Mouse (Mus musculus) layer of hippocampus, adult 8-10 months (tissue): Measurements from ENCODE around the gene Edrf1. TPM values are rescaled to one million over a fixed set of nuclear protein-coding genes. Genes with fewer than 3 reads are reported as not detected.
"Not testable (repeated sequence)": the region's sequence is repeated elsewhere in the genome, so short reads cannot be mapped to it uniquely, and the experiment has no call there.

Source experiments
- DNase-seq, 2 experiments: peaks; one replicate each; pipeline ENCODE4 v3.0.0; 2022; ENCODE audit warnings: low spot score in 2 of 2
- total RNA-seq, 4 experiments: library from RNA; stranded (reverse); gene quantifications; 2 replicates each; pipeline ENCODE4 v1.2.4; 2022

Edrf1 gene
- total RNA-seq, 4 experiments from 2014 or later, result 24.3 to 38.6 (median 30.7) TPM

GRCm38 (mm10) chr7:133645716-133646115 is 8.4 kb downstream of the Edrf1 start:
- DNase-seq, result no peak

GRCm38 (mm10) chr7:133662467-133662866 is 25.1 kb downstream of the Edrf1 start:
- no peak for DNase-seq

DNA sequence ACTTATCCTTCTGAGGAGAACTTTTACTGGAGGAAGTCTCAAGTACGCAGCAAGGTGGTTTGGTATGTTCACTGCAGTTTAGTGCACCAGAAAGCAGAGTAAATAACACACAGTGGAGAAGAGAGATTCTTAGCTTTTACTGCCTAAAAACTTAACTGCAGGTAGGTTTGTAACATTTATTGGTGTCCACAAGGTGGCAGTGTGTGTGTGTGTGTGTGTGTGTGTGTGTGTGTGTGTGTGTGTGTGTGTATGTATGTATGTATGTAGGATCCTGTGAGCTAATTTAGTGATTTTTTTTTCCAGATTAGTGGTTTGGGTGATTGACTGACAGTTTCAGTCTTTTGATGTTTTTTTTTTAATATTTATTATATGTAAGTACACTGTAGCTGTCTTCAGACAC is 31.7 kb downstream of the Edrf1 start:
- DNase-seq, result no peak

GRCm38 (mm10) chr7:133669946-133670345 is 32.6 kb downstream of the Edrf1 start:
- no peak for DNase-seq

DNA sequence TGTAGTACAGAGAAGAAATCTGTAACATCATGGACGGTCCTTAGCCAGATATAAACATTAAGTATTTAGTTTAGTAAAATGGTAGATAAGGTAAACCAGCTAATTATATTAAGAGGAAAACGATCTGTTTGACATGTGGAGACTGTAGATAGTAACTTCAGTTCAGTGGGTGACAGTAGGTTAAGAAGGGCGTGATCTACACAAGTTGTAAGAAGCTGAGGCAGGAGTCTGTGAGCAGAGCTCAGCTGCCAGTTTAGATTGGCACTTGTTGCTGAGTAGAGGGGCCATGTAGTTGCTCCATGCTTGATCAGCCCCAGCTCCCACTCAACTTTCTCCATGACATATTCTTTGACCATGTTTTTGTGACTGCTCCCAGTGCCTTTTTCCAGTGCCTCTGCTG is 33.5 kb downstream of the Edrf1 start:
- DNase-seq, result no peak

- DNase-seq, result no peak
Measured at GRCm38 (mm10) chr7:133676002-133676401, 38.7 kb downstream of the Edrf1 start.

- no peak for DNase-seq
Measured at GRCm38 (mm10) chr7:133678716-133679115, 41.4 kb downstream of the Edrf1 start.

DNA sequence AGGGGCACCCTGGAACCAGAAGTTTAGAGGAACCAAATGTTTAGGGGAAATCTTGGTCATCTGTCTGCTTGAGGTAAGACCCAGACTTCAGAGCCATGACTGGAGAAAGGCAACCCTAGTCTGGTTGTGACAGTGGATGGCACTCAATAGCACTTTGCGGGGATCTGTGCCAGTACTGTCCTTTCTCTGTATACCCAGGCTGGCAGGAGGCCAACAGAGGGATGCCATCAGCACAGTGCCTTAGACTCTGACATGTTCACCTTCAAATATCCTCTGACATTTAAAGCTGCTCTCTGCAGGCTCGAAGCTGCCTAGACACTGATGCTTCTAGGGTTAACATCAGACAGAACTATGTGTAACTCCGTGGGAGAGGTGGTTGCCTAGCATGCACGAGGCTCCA is 42.1 kb downstream of the Edrf1 start:
- DNase-seq, result no peak

DNA sequence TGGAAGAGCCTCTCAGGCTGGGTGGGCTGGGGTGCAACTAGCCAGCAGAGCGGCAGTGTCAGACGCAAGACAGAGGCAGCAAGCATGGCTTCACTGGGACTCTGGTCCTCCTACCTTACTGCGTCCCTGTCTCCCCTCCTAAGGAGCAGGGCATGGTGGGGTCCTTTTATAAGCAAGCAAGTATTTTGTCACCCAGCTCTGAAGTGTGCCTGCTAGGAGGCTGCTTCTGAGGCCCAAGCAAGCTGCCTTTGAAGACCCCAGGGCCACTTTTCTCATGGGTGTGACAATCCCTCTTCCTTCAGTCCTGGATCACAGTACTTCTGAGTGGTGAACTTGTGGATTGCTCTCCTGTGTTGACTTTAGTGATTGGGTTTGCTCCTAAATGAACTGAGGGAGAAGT is 42.6 kb downstream of the Edrf1 start, which contains the start of gene Mmp21:
Mmp21 (minus strand) TSS at position 101 of the 400 bp plus-strand sequence.
- DNase-seq, result no peak

DNA sequence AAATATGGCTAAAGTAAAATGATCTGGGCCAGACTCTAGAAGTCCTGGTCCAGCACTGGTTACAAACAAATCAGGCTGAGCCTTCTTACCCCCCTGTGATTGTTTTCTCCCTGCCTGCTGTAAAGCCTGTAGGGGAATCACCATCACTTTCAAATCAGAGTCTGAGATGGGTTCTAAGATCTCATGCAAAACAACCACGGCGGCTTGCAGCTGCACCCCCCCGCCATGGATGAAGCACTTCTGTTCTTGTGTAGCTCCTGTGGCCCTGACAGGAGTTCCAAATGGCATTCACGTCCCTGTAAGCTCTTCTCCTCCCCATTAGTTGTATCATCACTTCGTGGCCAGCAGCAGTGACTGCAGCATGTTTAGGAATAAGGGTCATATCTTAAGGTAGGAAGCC is 46.3 kb downstream of the Edrf1 start:
- DNase-seq, result no peak

- DNase-seq, result no peak
Measured at GRCm38 (mm10) chr7:133684110-133684509, 46.8 kb downstream of the Edrf1 start.

GRCm38 (mm10) chr7:133684701-133685100 is 47.4 kb downstream of the Edrf1 start:
- no peak for DNase-seq

- not testable (repeated sequence) for DNase-seq
Measured at GRCm38 (mm10) chr7:133685644-133686043, 48.3 kb downstream of the Edrf1 start.

- no peak for DNase-seq
Measured at GRCm38 (mm10) chr7:133698021-133698709, 60.8 kb downstream of the Edrf1 start.

DNA sequence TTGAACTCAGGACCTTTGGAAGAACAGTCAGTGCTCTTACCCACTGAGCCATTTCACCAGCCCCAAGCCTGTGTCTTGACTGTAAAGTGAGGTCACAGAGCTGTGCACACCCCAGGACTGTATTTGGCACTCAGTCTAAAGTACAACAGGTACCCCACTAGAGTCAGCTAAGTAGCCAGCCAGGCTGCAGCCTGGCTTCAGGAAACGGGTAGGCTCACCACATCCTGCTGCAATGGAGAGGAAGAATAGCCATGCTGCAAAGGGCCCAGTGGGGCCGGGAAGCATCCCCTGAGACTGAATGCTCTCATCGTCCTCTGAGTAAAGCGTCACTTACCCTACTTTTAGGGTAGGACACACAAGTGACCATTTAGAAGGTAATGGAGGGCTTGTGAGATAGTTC is 62.5 kb downstream of the Edrf1 start:
- DNase-seq, result no peak

DNA sequence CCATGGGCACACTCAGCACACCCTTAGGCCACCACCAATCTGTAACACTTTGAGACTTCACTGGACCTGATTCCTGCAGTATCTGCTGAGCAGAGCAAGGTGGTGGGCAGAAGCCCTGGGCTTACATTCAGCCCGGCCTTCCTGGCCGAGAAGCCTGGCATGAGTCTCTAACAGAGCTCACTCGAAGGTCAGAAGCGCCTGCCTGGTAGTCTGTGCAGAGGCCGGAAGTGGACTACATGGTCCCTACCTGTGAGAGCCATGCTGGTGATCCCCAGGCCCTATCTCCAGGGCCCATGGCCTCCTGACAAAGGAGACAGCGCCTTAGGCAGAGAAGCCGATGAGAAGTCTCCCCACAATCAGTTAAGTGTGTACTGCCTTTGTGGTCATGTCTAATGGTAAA is 64.0 kb downstream of the Edrf1 start:
- DNase-seq, result no peak

- no peak for DNase-seq
Measured at GRCm38 (mm10) chr7:133702333-133702732, 65.0 kb downstream of the Edrf1 start.

DNA sequence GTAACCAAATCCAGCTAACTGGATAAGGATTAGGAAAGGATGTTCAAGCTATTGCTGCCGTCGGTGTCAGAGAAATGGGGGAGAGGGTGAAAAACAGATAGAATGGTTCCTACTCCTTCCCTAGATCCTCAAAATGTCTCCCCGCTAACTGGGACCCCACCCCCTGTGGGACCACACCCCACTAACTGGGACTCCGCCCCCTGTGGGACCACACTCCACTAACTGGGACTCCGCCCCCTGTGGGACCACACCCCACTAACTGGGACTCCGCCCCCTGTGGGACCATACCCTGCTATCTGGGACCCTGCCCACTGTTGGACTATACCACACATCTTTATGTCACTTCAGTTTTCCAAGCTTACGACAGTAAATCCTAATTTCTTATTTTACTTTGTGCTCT is 66.6 kb downstream of the Edrf1 start:
- DNase-seq, result no peak

- no peak for DNase-seq
Measured at GRCm38 (mm10) chr7:133707301-133707700, 70.0 kb downstream of the Edrf1 start.

GRCm38 (mm10) chr7:133715387-133715786 is 78.0 kb downstream of the Edrf1 start:
- DNase-seq, result no peak

- no peak for DNase-seq
Measured at GRCm38 (mm10) chr7:133718580-133718979, 81.2 kb downstream of the Edrf1 start.

DNA sequence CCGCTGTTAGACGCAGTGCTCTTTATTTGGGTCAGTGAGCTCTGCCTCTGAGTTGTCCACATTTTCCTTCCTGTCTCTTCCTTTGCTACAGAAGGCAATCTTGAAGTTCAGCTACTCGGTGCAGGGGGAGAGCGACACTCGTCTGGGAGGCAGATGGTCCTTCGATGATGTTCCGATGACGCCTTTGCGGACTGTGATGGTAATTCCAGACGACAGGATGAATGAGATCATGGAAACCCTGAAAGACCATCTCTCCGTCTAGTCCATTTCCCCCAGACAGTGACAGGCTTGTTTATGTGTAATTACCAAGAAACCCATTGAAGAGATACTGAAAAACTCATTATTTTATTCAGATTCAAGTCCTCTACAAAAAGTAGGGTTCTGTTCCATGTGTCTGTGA is 83.3 kb downstream of the Edrf1 start:
- no peak for DNase-seq
